Mouse (Mus musculus): Measurements from ENCODE around the gene Htt.

DNA sequence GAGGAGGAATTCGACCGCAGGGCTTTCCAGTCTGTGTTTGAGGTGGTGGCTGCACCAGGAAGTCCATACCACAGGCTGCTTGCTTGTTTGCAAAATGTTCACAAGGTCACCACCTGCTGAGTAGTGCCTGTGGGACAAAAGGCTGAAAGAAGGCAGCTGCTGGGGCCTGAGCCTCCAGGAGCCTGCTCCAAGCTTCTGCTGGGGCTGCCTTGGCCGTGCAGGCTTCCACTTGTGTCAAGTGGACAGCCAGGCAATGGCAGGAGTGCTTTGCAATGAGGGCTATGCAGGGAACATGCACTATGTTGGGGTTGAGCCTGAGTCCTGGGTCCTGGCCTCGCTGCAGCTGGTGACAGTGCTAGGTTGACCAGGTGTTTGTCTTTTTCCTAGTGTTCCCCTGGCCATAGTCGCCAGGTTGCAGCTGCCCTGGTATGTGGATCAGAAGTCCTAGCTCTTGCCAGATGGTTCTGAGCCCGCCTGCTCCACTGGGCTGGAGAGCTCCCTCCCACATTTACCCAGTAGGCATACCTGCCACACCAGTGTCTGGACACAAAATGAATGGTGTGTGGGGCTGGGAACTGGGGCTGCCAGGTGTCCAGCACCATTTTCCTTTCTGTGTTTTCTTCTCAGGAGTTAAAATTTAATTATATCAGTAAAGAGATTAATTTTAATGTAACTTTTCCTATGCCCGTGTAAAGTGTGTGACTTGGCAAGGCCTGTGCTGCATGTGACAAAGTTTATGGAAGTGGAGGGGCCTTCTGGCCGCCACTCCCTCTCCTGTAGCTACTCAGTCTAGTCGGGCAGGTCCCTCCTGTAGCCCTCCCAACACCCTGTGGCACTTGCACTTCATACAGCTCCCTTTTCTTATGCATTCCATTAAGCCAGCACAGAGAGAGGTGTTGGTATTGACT is 147.4 kb downstream of the Htt start:
- no peak for TF ChIP-seq GATA1 (IDR thresholded peaks at IDR 0.05; ENCODE audit: borderline replicate concordance, low read length)
- TF ChIP-seq FLI1 (IDR thresholded peaks at IDR 0.05; ENCODE audit: low read length) = no peak

Measured in megakaryocyte, embryonic 14.5 days (primary cell).